Mouse (Mus musculus): ENCODE measurements around the gene Kmt2a.

The Kmt2a gene

DNA sequence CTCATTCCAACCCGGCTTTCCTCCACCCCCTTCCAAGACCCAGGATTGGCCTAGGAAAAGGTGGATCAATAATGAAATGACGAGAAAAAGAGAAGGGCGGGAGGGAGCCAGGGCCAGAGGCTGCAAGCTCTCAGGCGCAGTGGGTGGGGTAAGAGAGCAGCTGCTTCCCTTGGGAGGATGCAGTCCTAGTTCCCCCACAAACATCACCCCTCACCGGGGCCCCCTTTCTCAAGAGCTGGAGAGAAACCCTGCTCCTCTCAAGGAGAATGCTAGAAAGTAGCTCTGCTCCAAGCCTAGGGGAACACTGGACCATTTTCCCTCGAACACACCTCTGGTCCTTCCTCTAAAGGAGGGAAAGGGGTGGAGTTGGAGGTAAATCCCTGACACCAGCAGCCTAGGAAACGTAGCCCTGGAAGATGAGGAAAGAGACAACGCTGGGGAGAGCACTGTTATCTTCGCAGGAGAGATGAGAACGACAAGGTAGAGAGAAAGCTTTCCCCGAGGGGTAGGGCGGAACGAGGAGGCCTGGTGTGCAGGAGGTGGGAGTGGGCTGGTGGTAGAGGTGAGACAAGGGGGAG, 1.3 kb downstream of the Kmt2a start:
- DNase-seq (ENCODE audit: low spot score in 2 of 2), result no peak

GRCm38 (mm10) chr9:44878776-44879500, 2.2 kb downstream of the Kmt2a start:
- no peak for DNase-seq (ENCODE audit: low spot score in 2 of 2)

DNA sequence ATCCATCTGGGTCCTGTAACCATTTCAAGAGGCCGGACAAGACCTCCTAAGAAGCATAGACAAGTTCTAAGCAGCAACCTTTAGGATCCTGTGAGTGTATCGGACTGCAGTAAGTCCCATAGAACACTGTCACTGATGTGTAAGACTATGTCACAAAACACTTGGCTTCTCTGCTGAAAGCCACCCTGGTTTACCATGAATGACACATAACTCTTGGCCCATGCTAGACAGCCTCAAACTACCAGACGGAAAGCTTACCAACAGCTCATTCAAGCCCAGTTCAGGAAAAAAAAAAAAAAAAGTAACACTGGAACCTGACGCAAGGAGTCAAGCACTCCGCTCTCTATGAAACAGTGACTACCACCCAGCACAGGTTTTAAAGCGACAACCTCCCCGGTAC, 3.4 kb downstream of the Kmt2a start:
- DNase-seq (ENCODE audit: low spot score in 2 of 2), result no peak

DNA sequence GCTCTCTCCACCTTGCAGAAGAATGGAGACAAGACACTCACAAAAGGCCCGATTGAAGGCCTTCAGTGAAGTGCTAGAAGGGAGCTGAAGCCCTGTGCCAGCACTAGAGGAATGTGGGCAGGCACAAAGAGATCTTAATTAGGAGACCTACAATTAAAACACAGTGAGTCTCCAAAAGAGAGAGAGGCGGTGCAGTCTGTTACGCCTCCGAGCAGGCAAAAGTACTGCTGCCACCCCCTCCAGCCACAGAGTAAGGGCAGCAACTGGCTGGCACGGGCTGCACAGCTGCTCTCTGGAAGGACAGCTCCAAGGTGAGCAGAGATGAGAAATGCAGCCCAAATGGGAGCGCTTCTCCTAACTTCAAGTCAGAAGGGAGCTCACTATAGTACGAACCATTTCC, 5.6 kb downstream of the Kmt2a start:
- DNase-seq (ENCODE audit: low spot score in 2 of 2), result no peak

GRCm38 (mm10) chr9:44874198-44874597, 6.9 kb downstream of the Kmt2a start:
- DNase-seq (ENCODE audit: low spot score in 2 of 2), result no peak

DNA sequence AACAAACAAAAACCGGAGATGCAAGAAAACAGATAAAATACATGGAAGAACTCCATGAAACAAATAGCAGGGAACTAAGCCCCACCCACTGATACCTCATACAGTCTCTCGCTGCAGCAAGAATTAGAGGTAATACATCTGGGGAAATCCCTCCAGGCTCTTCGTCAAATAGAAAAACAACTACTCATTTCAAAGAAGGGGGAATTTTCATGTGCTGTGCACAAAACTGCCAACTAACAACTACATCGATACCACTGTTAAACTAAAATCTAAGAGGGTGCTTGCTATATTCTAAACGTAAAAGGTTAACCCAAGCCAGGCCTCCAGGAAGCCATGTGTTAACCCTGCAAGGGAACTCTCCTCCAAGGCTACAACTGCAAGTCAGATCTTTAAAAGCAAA, 7.4 kb downstream of the Kmt2a start:
- DNase-seq (ENCODE audit: low spot score in 2 of 2), result no peak

DNA sequence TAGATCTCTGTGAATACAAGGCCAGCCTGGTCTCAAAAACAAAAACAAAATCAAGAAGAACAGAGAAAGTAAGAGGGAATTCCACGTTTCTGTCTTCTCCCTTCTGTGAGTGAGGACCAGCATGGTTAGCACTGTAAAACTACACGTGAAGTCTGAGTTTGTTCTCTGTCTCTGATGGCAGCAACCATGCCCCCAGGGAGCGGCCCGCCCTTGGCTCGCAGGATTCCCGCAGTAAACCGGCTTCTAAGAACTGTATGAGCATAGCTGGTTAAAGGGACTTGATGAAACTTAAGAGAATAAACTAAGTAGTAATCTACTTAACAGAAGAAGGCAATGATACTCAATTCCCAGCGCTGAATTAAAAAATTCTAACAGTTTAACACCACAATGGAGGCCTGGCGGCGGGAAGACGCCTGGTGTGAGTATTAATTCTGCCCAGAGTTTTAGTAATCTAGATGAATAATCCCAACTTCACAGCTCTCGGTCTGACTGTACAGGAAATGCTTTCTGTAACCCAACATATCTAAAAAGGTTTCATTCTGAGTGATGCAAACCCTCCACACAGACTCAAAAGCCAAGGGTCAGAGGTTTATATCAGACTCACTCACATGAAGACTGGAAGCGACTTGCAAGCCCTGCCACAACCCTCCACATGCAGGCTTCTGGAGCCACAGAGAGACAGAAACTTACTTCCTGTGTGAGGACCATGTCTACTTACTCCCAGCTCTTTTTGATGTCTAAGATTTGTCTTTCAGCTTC, 12.6 kb downstream of the Kmt2a start:
- DNase-seq (ENCODE audit: low spot score in 2 of 2), result no peak

DNA sequence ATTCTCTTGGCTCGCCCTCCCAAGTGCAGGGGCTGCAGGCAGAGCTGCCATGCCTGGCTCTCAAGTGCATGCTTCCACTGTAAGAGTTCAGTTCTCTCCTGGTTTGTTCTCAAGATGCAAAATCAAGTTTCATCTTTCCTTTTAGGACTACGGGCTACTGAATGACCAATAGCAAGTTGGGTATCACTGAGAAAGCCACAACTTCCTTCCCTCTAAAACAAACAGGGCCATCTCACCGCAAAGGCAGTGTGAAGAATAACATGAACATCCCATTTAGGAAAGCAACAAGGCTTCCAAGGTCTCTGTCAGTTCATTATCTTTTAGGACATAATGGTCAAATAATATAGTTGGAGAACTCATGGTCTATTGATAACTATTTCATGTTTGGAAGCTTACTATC, 13.4 kb downstream of the Kmt2a start:
- DNase-seq (ENCODE audit: low spot score in 2 of 2), result no peak

- no peak for DNase-seq (ENCODE audit: low spot score in 2 of 2)
Observed at GRCm38 (mm10) chr9:44866501-44867240, 14.4 kb downstream of the Kmt2a start.

GRCm38 (mm10) chr9:44861121-44861520, 20.0 kb downstream of the Kmt2a start:
- DNase-seq (ENCODE audit: low spot score in 2 of 2), result no peak

GRCm38 (mm10) chr9:44858657-44859056, 22.4 kb downstream of the Kmt2a start:
- DNase-seq (ENCODE audit: low spot score in 2 of 2), result no peak

DNA sequence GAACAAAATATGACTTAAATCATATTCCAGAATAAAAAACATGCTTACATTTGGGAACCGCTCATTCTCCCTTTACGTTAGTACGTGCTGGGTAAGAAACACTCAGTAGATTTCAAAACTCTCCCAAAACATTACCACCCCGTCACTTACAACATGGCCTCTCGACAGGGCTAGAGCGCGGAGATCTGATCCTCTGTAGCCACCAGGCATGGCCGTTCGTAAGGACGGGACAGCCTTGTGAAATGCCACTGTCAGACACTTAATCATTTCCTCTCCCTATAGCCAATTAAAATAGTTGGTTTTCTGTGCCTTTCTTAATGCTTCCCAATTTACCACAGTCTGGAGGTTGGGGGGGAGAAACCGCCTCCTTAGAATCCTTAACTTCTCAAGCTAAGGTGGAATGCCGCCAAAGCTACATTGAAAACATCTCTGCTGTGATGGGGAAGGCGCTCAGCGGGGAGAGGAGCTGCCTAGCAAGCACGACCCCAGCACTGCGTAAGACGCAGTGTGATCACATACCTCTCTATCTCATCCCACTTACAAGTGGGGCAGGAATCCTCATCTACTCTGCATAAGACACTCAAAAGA, 23.6 kb downstream of the Kmt2a start:
- DNase-seq (ENCODE audit: low spot score in 2 of 2), result no peak

GRCm38 (mm10) chr9:44855153-44855552, 25.9 kb downstream of the Kmt2a start:
- DNase-seq (ENCODE audit: low spot score in 2 of 2), result no peak

DNA sequence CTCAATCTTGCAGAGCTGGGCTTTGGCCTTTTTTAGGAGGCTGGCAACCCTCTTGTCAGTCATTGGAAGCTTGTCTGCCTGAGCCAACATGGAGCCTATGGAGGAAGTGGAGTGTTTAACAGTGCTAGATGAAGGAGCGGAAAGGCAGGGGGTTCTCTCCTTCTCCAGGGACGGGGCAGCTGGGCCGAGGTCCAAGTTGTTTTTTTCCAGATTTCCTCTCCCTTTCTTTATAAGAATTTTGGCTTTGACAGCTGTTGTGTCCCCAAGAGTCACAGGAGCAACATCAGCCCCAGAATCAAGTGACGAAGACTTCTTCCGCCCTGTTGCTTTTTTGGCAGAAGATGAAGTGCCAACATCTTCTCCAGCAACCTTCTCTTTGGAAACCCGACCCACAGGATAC, 33.6 kb downstream of the Kmt2a start:
- DNase-seq (ENCODE audit: low spot score in 2 of 2), result no peak

- DNase-seq (ENCODE audit: low spot score in 2 of 2), result no peak
Observed at GRCm38 (mm10) chr9:44841241-44841640, 39.9 kb downstream of the Kmt2a start.

DNA sequence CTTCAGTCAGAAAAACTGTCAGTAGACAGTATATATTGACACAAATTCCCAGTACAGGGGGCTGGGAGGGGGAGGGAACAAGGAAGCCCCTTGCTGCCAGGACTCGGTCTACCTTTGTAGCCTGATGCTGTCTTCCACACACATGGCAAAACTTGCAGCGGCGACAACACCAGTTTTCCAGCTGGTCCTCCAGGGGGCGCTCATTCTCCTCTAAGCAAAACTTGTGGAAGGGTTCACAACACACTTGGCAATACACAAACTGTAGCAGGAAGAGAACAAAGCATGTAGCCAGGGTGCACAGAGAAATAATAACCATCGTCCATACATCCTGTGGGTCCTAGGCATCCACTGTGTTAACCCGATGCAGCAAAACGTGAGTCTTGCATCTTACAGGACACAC, 44.7 kb downstream of the Kmt2a start:
- DNase-seq (ENCODE audit: low spot score in 2 of 2), result peak in 1 of 2 experiments; percentile 68

DNA sequence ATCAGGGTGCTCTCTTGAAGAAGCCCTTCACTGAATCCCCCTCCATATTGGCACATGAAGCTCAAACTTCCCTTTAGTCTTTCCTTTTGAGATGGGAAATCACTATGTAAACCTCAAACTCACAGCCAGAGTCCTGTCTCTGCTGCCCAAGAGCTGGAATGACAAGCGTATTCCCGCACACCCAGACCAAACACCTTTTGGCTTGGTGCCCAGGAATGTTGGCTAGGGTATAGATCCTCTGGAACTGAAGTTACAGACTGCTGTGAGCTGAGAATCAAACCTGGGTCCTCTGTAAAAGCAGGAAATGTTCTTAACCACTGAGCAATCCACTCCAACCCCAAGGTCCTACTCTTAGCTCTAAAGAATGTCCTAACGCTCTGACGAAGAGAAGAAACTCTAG, 48.7 kb downstream of the Kmt2a start:
- DNase-seq (ENCODE audit: low spot score in 2 of 2), result no peak

- no peak for DNase-seq (ENCODE audit: low spot score in 2 of 2)
Observed at GRCm38 (mm10) chr9:44830506-44830905, 50.6 kb downstream of the Kmt2a start.

DNA sequence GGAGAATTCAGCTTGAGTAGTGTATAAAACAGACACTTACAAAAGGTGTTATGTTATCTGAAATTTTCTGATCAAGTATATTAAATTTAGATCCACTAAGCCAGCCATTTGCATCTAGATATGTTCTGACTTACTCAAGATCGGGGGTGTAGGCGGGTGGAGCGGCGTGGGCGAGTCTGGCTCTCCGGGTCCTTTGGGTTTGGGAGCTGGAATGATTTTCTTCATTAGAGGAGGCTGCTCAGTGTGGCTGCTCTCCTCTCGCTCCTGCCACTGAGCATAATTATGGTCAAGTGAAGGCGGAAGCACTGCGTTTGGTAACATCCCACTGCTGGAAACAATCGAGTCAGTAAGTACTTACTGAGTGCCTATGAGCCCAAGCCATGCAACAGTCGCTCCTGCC, 52.2 kb downstream of the Kmt2a start:
- no peak for DNase-seq (ENCODE audit: low spot score in 2 of 2)

DNA sequence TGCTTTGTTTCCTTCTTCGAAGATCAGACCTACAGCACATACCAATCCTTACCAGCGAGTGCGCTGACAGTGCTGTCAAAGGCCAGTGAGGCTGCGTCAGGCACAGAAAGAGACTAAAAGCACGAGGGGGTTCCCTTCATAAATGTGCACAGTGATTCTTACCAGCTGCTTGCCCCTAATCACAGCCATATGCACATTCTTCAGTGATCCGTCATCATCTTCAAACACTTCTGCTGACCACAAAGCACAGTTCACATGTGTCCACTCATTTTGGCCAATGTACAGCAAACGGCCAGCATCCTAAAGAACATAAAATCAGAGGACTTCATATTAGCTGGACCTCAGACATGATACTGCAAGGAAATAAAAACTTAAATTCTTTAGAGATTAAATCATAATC, 54.4 kb downstream of the Kmt2a start:
- no peak for DNase-seq (ENCODE audit: low spot score in 2 of 2)

DNA sequence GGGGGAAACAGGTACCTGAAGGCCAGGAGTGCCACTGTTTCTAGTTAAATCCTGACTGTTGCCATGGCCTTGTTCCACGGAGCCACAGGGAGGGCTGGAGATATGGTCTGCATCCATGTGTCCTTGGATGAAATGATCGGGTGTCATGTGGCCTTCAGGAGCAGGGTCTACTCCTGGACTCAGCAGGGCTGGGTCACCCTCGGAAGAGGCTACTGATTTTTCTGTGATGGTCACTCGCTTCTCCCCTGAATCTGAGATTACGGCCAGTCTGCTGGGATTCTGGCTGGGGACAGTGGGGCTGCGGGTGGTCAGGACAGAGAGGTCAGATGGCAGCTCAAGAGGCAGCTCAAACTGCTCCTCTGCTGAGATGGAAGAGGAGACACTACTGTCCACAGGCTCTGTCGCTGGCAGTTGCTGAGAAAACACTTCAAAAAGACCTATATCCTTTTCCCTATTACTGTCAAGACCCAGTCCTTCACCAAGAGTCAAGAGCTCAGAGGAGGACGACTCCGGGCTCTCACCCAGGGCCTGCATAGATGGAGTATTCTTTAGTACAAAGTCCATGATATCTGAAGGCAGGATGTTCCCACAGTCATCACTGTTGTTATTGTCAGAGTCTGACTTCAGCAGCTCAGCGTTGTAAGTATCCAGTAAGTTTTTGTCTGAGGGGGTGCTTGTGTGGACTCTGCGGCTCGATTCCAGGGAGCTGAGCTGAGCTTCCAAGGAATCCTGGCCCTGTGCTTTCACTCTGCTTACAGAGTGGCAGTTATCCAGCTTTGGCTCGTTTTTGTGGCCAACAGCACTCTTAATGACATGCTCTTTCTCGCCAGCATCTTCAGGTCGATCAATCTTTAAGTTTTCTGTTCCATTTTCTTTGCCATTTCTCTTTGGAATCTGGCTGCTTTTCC, 60.9 kb downstream of the Kmt2a start:
- no peak for DNase-seq (ENCODE audit: low spot score in 2 of 2)

Data from frontal cortex, postnatal 10 days (tissue).